Mouse (Mus musculus) central nervous system, embryonic 18 days (tissue): Measurements from ENCODE around the gene Slamf1. TPM values are rescaled to one million over a fixed set of nuclear protein-coding genes. Genes with fewer than 3 reads are reported as not detected.

ENCODE experiments used
- polyA plus RNA-seq: library from polyadenylated mRNA; depleted of rRNA; stranded (reverse); fragments of >200 nt; gene quantifications from 2 replicates; pipeline ENCODE4 v1.2.3, GENCODE M21; 2012; rRNA removed

Slamf1 gene
- 0.10 and 0.20 TPM in 2 replicates for polyA plus RNA-seq

DNA sequence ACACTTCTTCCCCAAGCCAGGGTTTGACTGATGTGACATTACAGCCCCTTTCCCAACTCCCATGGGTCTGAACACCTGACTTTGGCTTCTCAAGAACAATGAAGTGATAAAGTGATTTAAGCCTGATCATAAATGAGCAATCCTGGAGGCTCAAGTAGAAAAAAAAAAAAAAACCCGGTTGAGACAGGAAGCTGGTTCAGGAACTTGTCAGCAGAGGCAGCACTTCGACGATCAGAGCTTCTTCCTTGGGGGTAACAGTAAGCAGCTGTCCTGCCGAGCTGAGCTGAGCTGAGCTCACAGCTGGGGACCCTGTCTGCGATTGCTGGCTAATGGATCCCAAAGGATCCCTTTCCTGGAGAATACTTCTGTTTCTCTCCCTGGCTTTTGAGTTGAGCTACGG, at the start of gene Slamf1:
Gene Slamf1, plus strand, starts transcription at position 230 of the 400 bp plus-strand sequence.

DNA sequence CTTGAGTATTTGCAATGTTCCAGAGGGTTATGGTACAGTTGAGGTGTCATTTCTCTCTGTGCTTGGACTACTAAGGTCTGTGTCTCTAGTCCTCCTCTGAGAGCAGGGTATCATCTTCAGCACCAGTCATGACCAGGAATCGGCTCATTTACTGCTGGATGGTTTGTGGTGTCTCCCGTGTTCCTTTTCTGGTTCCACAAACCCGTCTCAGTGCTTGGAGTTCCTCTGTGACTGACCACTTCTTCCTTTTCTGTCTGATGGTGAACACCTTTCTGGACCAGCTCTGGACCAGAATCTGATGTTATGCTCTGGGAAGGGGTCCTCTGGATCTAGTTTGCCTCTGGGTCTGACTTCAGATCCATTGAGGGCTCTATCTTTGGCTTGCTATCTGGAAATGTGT, 72.6 kb downstream of the Slamf1 start, which contains the start of gene Cd84:
Gene Cd84, plus strand, starts transcription at position 210 of the 400 bp plus-strand sequence.

Other genes with a start within 250 kb of the Slamf1 start
- 0.04 TPM in 1 of 2 replicates, not detected in the other for gene Itln1, start 231.8 kb upstream of the Slamf1 start, polyA plus RNA-seq
- gene Cd244a, start 207.9 kb upstream of the Slamf1 start, polyA plus RNA-seq, result not detected in 2 replicates
- gene Ly9, start 159.7 kb upstream of the Slamf1 start, polyA plus RNA-seq, result 0.16 and 0.24 TPM in 2 replicates
- 0.01 TPM in 1 of 2 replicates, not detected in the other for gene Slamf7, start 114.1 kb upstream of the Slamf1 start, polyA plus RNA-seq
- gene Cd48, start 85.1 kb upstream of the Slamf1 start, polyA plus RNA-seq, result 0.56 and 0.84 TPM in 2 replicates
- 0.70 and 0.84 TPM in 2 replicates for gene Cd84, start 72.6 kb downstream of the Slamf1 start, polyA plus RNA-seq
- 0.03 and 0.05 TPM in 2 replicates for gene Gm10521, start 128.5 kb downstream of the Slamf1 start, polyA plus RNA-seq
- 0.01 TPM in 1 of 2 replicates, not detected in the other for gene Slamf6, start 150.4 kb downstream of the Slamf1 start, polyA plus RNA-seq